Mouse (Mus musculus) CH12.LX (cell line): Measurements from ENCODE around the gene Glyctk. TPM values are rescaled to one million over a fixed set of nuclear protein-coding genes. Genes with fewer than 3 reads are reported as not detected.

Experiments used
- DNase-seq: peaks from one replicate; pipeline ENCODE4 v3.0.0-alpha.2; 2013; ENCODE audit errors: extremely low read depth
- H3K27ac ChIP-seq: 2 replicates; pipeline ENCODE4 v1.5.1; 2012; ENCODE audit warnings: low read depth, mild to moderate bottlenecking, control low read depth, moderate library complexity; ENCODE audit not compliant: insufficient read depth
- H3K27me3 ChIP-seq: replicated peaks from 2 replicates; pipeline ENCODE3; 2012; ENCODE audit warnings: inconsistent platforms
- H3K36me3 ChIP-seq, 2 experiments: replicated peaks in 1 of 2; 2 replicates each; pipeline versions ENCODE3 to v1.6.1; 2012; ENCODE audit warnings: inconsistent platforms in 1 of 2, low read length in 1 of 2, mild to moderate bottlenecking in 1 of 2, mixed read lengths in 1 of 2, moderate library complexity in 1 of 2; ENCODE audit not compliant: control insufficient read depth in 1 of 2, insufficient read depth in 1 of 2
- H3K4me1 ChIP-seq, 2 experiments: 2 replicates each; pipeline ENCODE4 v1.6.1; 2012; ENCODE audit warnings: inconsistent platforms in 1 of 2, moderate library complexity in 1 of 2; ENCODE audit not compliant: insufficient read depth in 2 of 2, control insufficient read depth in 1 of 2
- H3K4me2 ChIP-seq: 2 replicates; pipeline ENCODE4 v1.6.1; 2012; ENCODE audit warnings: low read depth, mild to moderate bottlenecking, control low read depth; ENCODE audit not compliant: poor library complexity, insufficient read depth, severe bottlenecking
- H3K4me3 ChIP-seq, 3 experiments: fragments of 150-350 bp in 1 of 3; sonication (generic) in 1 of 3; replicated peaks in 1 of 3; 2 replicates each; pipeline versions ENCODE3 to v1.5.1; 2011 to 2012; ENCODE audit warnings: low read depth in 2 of 3, low read length in 2 of 3, mild to moderate bottlenecking in 2 of 3, moderate library complexity in 2 of 3, control low read depth in 1 of 3, improper control_type of control experiment in 1 of 3, inconsistent platforms in 1 of 3, mixed read lengths in 1 of 3; ENCODE audit not compliant: poor library complexity in 1 of 3
- H3K79me2 ChIP-seq: replicated peaks from 2 replicates; pipeline ENCODE4 v1.6.1; 2012; ENCODE audit warnings: mild to moderate bottlenecking, moderate library complexity; ENCODE audit not compliant: control insufficient read depth, poor library complexity, insufficient read depth, severe bottlenecking; ENCODE audit errors: extremely low read depth
- H3K9ac ChIP-seq: 2 replicates; pipeline ENCODE4 v1.6.1; 2012; ENCODE audit warnings: low read depth, mild to moderate bottlenecking, control low read depth, moderate library complexity; ENCODE audit not compliant: insufficient read depth
- H3K9me3 ChIP-seq: replicated peaks from 2 replicates; pipeline ENCODE3; 2012; ENCODE audit warnings: low read length, inconsistent platforms, mixed read lengths
- BHLHE40 ChIP-seq: IDR thresholded peaks from 2 replicates; pipeline ENCODE4 v1.6.1; 2011; ENCODE audit warnings: mild to moderate bottlenecking, low read depth, low read length, improper control_type of control experiment
- CHD2 ChIP-seq: IDR thresholded peaks from 2 replicates; pipeline ENCODE4 v1.6.1; 2011; ENCODE audit warnings: low read length, improper control_type of control experiment
- E2F4 ChIP-seq: IDR thresholded peaks from 2 replicates; pipeline ENCODE4 v1.6.1; 2011; ENCODE audit warnings: low read depth, low read length, improper control_type of control experiment; ENCODE audit not compliant: insufficient replicate concordance
- ELF1 ChIP-seq: IDR thresholded peaks from 2 replicates; pipeline ENCODE4 v1.6.1; 2014; ENCODE audit warnings: low read depth, mild to moderate bottlenecking, inconsistent platforms, low read length, improper control_type of control experiment
- GABPA ChIP-seq: IDR thresholded peaks from 2 replicates; pipeline ENCODE4 v1.6.1; 2012; ENCODE audit warnings: low read depth, low read length, improper control_type of control experiment, inconsistent platforms; ENCODE audit not compliant: insufficient replicate concordance
- HCFC1 ChIP-seq: IDR thresholded peaks from 2 replicates; pipeline ENCODE4 v1.6.1; 2012; ENCODE audit warnings: low read depth, mild to moderate bottlenecking, inconsistent platforms, low read length, improper control_type of control experiment
- IRF4 ChIP-seq: IDR thresholded peaks from 2 replicates; pipeline ENCODE4 v1.6.1; 2014; ENCODE audit warnings: low read depth, mild to moderate bottlenecking, inconsistent platforms, low read length, improper control_type of control experiment
- KAT2A ChIP-seq: IDR thresholded peaks from 2 replicates; pipeline ENCODE4 v1.6.1; 2012; ENCODE audit warnings: low read length, improper control_type of control experiment, inconsistent platforms; ENCODE audit not compliant: insufficient replicate concordance
- MAFK ChIP-seq: IDR thresholded peaks from 2 replicates; pipeline ENCODE4 v1.6.1; 2011; ENCODE audit warnings: low read length, improper control_type of control experiment; ENCODE audit not compliant: insufficient replicate concordance
- MAX ChIP-seq: IDR thresholded peaks from 2 replicates; pipeline ENCODE4 v1.6.1; 2011; ENCODE audit warnings: low read length, improper control_type of control experiment
- MEF2A ChIP-seq: IDR thresholded peaks from 2 replicates; pipeline ENCODE4 v1.6.1; 2014; ENCODE audit warnings: low read depth, mild to moderate bottlenecking, inconsistent platforms, low read length, improper control_type of control experiment, borderline replicate concordance
- MXI1 ChIP-seq: IDR thresholded peaks from 2 replicates; pipeline ENCODE4 v1.6.1; 2011; ENCODE audit warnings: mild to moderate bottlenecking, low read depth, low read length, improper control_type of control experiment
- MYC ChIP-seq: IDR thresholded peaks from 2 replicates; pipeline ENCODE4 v1.6.1; 2011; ENCODE audit warnings: low read depth, mild to moderate bottlenecking, improper control_type of control experiment, low read length
- NELFE ChIP-seq: IDR thresholded peaks from 2 replicates; pipeline ENCODE4 v1.6.1; 2011; ENCODE audit warnings: low read depth, low read length, improper control_type of control experiment
- NRF1 ChIP-seq: IDR thresholded peaks from 2 replicates; pipeline ENCODE4 v1.6.1; 2014; ENCODE audit warnings: low read depth, mild to moderate bottlenecking, inconsistent platforms, low read length, improper control_type of control experiment, moderate library complexity
- POLR2A ChIP-seq: IDR thresholded peaks from 2 replicates; pipeline ENCODE4 v1.6.1; 2011; ENCODE audit warnings: low read depth, mild to moderate bottlenecking, improper control_type of control experiment, low read length
- POLR2AphosphoS2 ChIP-seq: IDR thresholded peaks from 2 replicates; pipeline ENCODE4 v1.6.1; 2011; ENCODE audit warnings: low read depth, low read length, improper control_type of control experiment
- RCOR1 ChIP-seq: conservative IDR thresholded peaks from 2 replicates; pipeline ENCODE4 v1.6.1; 2012; ENCODE audit warnings: low read depth, mild to moderate bottlenecking, inconsistent platforms, low read length, improper control_type of control experiment
- SIN3A ChIP-seq: IDR thresholded peaks from 2 replicates; pipeline ENCODE4 v1.6.1; 2012; ENCODE audit warnings: low read length, improper control_type of control experiment, inconsistent platforms
- TBP ChIP-seq: conservative IDR thresholded peaks from 2 replicates; pipeline ENCODE4 v1.6.1; 2011; ENCODE audit warnings: low read depth, low read length, improper control_type of control experiment
- TCF12 ChIP-seq: IDR thresholded peaks from 2 replicates; pipeline ENCODE4 v1.6.1; 2014; ENCODE audit warnings: low read depth, mild to moderate bottlenecking, inconsistent platforms, low read length, improper control_type of control experiment
- UBTF ChIP-seq: IDR thresholded peaks from 2 replicates; pipeline ENCODE4 v1.6.1; 2012; ENCODE audit warnings: low read depth, mild to moderate bottlenecking, inconsistent platforms, low read length, improper control_type of control experiment, moderate library complexity
- ZKSCAN1 ChIP-seq: IDR thresholded peaks from 2 replicates; pipeline ENCODE4 v1.6.1; 2012; ENCODE audit warnings: low read depth, inconsistent platforms, low read length, improper control_type of control experiment, borderline replicate concordance
- ZMIZ1 ChIP-seq: IDR thresholded peaks from 2 replicates; pipeline ENCODE4 v1.6.1; 2012; ENCODE audit warnings: low read depth, mild to moderate bottlenecking, inconsistent platforms, low read length, improper control_type of control experiment
- dilution Hi-C: fragments of 300-500 bp; cut with MboI; formaldehyde crosslinking; loops from 2 replicates; pipeline ENCODE4 v1.14.3; 2020; ENCODE audit warnings: low sequenced_read_pairs; ENCODE audit not compliant: extremely low pct_unique_long_range_greater_than_20kb, extremely low pct_ligation_motif_present
- in situ Hi-C: fragments of 300-500 bp; cut with MboI; formaldehyde crosslinking; loops from 3 replicates; pipeline ENCODE4 v1.14.3; 2019; ENCODE audit warnings: low sequenced_read_pairs, low pct_ligation_motif_present, low pct_unique_long_range_greater_than_20kb, mixed read lengths
- polyA plus RNA-seq: library from polyadenylated mRNA; unstranded; fragments of >175 nt; gene quantifications from 2 replicates; pipeline ENCODE4 v1.2.1, GENCODE M21; 2012; ENCODE audit warnings: low read depth; ENCODE audit not compliant: insufficient read length
- total RNA-seq, 2 experiments: library from RNA; depleted of rRNA; stranded (reverse); fragments of 300-350 nt in 1 of 2; fragments of >200 nt in 1 of 2; gene quantifications; 2 replicates each; pipeline ENCODE4 v1.2.3; 2012 to 2014

The Glyctk gene
- total and polyA plus RNA-seq, 3 experiments: 2.8 to 3.0 (median 3.0) TPM

DNA sequence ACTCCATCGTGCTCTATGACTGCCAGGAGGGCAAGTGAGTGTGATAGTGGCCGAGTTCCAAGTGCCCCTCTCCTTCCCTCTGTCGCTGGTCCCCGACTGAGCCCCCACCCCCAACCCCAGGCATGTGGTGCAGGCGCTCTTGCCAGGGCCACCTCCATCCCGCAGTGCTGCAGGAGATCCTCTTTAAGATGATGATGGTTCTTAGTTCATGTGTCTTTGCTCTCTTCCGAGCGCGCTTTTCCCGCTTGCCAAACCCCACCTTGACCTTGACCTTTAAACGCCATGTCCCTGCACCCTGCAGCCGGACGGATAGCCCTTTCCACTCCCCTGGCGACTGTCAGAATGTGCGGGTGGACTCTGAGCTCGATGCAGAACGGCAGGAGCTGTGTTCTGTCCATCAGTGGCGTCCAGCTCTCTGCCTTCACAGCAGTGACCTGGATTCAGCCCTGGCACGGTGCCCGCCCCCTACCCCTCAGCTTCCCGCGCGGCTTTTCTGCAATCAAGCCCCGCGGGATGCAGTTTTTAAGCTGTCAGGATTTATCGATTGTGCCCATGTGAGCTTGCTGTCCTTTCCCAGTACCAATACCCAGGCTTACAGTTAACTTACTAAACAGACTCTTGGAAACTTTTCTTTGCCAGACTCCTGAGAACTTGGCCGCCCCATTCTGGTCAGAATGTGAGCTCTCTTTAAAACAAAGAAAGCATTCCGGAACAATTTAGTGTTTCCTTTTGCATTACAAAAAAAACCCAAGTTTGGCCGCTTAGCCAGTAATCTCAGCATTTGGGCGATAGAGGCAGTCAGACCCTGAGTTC lies 13.6 kb upstream of the Glyctk start:
- Histone ChIP-seq H3K4me3 (peak overlapping the region; percentile 75 to 90 (median 79)), H3K9me3 (no peaks in the 10 kb centered on the region), H3K4me2 (peak overlapping the region; percentile 93), H3K79me2 (peaks cover 53% of the 10 kb centered on the region), H3K36me3 (peaks cover 3 to 16% of the 10 kb centered on the region in 2 experiments), H3K27me3 (no peaks in the 10 kb centered on the region), H3K27ac (peak overlapping the region; percentile 82), H3K4me1 (peaks cover 6 to 40% of the 10 kb centered on the region in 2 experiments; a peak in 3 of 4 replicates), H3K9ac (peak overlapping the region; percentile 73)
- no peak for DNase-seq
- dilution Hi-C loops (no loop called here), in situ Hi-C loops (no loop called here)
- TF ChIP-seq MXI1 (0 out of 2 replicates have a peak, but pooled peaks have one; percentile 14), MAX (no peak), SIN3A (peak; percentile 27; the same call in 1 of the 2 replicates)

DNA sequence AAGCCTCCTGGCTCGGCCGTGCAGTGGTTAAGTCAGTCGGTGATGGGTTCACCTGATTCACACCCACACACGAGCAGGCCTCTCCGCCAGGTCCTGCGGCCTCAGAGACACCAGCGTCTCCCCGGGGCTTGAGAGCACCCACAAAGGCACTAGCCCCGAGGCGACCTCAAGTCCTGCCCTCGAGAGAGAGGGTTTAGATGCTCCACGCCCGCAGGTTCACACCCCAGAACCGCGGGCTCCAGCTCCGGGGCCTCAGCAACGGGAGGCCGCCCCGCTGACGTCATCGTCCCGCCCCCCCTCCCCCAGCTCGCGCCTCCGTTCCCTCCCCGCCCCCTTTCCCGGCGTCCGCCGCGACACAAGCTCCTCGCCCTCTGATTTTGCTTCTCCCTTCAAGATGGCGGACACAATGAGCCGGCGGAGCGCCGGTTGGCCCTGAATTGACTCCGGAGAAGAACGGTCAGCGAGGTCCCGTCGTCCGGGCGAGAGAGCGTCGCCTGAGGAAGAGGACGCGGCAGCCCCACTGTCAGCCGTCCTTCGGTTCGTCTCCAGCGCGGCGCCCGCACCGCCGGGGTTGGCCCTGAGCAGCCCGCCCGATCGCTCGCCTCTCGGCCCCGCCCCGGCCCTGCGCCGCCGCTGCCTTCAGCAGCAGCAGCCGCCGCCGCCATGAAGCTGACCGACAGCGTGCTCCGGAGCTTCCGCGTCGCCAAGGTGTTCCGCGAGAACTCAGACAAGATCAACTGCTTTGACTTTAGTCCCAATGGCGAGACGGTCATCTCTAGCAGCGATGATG lies 12.8 kb upstream of the Glyctk start, which contains the start of gene Wdr82:
Gene Wdr82, plus strand, starts transcription at position 373 of the 790 bp plus-strand sequence.
- Histone ChIP-seq H3K79me2 (peaks cover 45% of the 10 kb centered on the region), H3K9me3 (no peaks in the 10 kb centered on the region), H3K4me1 (peaks cover 6 to 32% of the 10 kb centered on the region in 2 experiments; a peak in 3 of 4 replicates), H3K27me3 (no peaks in the 10 kb centered on the region), H3K9ac (peak within 1 kb of the TSS; percentile 73), H3K4me2 (peak within 1 kb of the TSS; percentile 93), H3K27ac (peak within 1 kb of the TSS; percentile 82), H3K4me3 (peak within 1 kb of the TSS; percentile 75 to 90 (median 79)), H3K36me3 (peaks cover 0 to 8% of the 10 kb centered on the region in 2 experiments)
- TF ChIP-seq TCF12 (peak; percentile 92), MYC (no peak; the same call in 1 of the 2 replicates), TBP (peak; percentile 64), NELFE (peak; percentile 93), NRF1 (peak; percentile 52; the same call in 1 of the 2 replicates), CHD2 (peak; percentile 41; the same call in 1 of the 2 replicates), POLR2AphosphoS2 (peak; percentile 80; the same call in 1 of the 2 replicates), ZKSCAN1 (no peak), E2F4 (no peak), GABPA (no peak), ELF1 (peak; percentile 56; the same call in 1 of the 2 replicates), HCFC1 (peak; percentile 71), KAT2A (0 out of 2 replicates have a peak, but pooled peaks have one; percentile 37), ZMIZ1 (peak; percentile 89), RCOR1 (0 out of 2 replicates have a peak, but pooled peaks have one; percentile 44), IRF4 (no peak), MAFK (no peak), POLR2A (peak; percentile 95), MEF2A (peak; percentile 28; the same call in 1 of the 2 replicates), MAX (peak; percentile 96), BHLHE40 (no peak), UBTF (peak; percentile 89), SIN3A (peak; percentile 81), MXI1 (peak; percentile 72; the same call in 1 of the 2 replicates)
- peak; percentile 88 for DNase-seq
- in situ Hi-C loops (no loop called here), dilution Hi-C loops (no loop called here)
